Mouse (Mus musculus) MEL (cell line): ENCODE results near the gene Klhdc7b.

ENCODE experiments used
- CHD1 ChIP-seq: IDR thresholded peaks from 2 replicates; pipeline ENCODE4 v1.6.1; 2012; ENCODE audit warnings: low read depth, mild to moderate bottlenecking, inconsistent platforms, low read length, improper control_type of control experiment
- GABPA ChIP-seq: IDR thresholded peaks from 2 replicates; pipeline ENCODE4 v1.6.1; 2012; ENCODE audit warnings: low read depth, mild to moderate bottlenecking, inconsistent platforms, low read length, improper control_type of control experiment, moderate library complexity
- POLR2A ChIP-seq, 2 experiments: IDR thresholded peaks; 2 replicates each; pipeline ENCODE4 v1.6.1; 2011 to 2012; ENCODE audit warnings: low read length in 2 of 2, mild to moderate bottlenecking in 2 of 2, control low read depth in 1 of 2, improper control_type of control experiment in 1 of 2, low read depth in 1 of 2, moderate library complexity in 1 of 2; ENCODE audit not compliant: control insufficient read depth in 1 of 2, insufficient read depth in 1 of 2, poor library complexity in 1 of 2
- USF1 ChIP-seq: IDR thresholded peaks from 2 replicates; pipeline ENCODE4 v1.6.1; 2014; ENCODE audit warnings: low read depth, mild to moderate bottlenecking, inconsistent platforms, low read length, improper control_type of control experiment, moderate library complexity

DNA sequence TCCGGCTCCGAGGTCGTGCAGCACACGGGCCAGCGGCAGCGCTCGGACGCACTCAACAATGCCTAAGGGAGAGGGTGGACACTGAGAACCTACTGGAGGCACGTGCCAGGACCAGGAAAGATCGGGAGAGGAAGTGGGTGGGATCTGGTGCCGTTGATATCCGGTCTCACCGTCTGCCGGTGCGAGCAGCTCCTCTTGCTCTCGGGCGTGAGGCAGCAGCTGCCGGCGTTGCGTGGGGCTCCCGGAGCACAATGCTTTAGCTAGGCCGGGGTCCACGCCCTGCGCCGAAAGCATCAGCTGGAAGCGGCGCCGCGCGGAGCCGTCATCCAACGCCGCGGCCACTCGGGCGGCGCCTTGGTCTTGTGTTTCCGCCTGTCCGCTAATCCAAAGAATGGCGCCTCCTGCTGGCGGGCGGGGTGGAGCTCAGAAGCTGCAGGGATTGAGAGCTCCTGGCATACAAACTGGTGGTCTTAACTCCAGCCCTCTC lies 10.9 kb upstream of the Klhdc7b start, which contains the start of gene Sco2:
- TF ChIP-seq POLR2A (IDR thresholded peaks at IDR 0.05; ENCODE audit: control insufficient read depth in 1 of 2, insufficient read depth in 1 of 2, low read depth in 1 of 2, low read length in 2 of 2, poor library complexity in 1 of 2) (peak; percentile 91), GABPA (no peak), CHD1 (no peak), USF1 (peak; percentile 75)
